Mouse (Mus musculus) gastrocnemius, adult 18-20 months (tissue): ENCODE results near the gene Wdr38. TPM values are rescaled to one million over a fixed set of nuclear protein-coding genes. Genes with fewer than 3 reads are reported as not detected.
A peak's percentile ranks its signal among the peaks of the same experiment; 100 is the strongest.
"Not testable (repeated sequence)": the region's sequence is repeated elsewhere in the genome, so short reads cannot be mapped to it uniquely, and the experiment has no call there.

Experiments
- DNase-seq: peaks from one replicate; pipeline ENCODE4 v3.0.0; 2021; ENCODE audit warnings: low spot score
- total RNA-seq, 2 experiments: library from RNA; stranded (reverse); gene quantifications; 2 replicates each; pipeline ENCODE4 v1.2.3; 2021

The Wdr38 gene
- total RNA-seq, 2 experiments from 2014 or later = 0.09 to 0.14 TPM

GRCm38 (mm10) chr2:38992004-38992403 lies 5.3 kb upstream of the Wdr38 start:
- no peak for DNase-seq

GRCm38 (mm10) chr2:38992452-38992851 lies 4.8 kb upstream of the Wdr38 start:
- DNase-seq = no peak

DNA sequence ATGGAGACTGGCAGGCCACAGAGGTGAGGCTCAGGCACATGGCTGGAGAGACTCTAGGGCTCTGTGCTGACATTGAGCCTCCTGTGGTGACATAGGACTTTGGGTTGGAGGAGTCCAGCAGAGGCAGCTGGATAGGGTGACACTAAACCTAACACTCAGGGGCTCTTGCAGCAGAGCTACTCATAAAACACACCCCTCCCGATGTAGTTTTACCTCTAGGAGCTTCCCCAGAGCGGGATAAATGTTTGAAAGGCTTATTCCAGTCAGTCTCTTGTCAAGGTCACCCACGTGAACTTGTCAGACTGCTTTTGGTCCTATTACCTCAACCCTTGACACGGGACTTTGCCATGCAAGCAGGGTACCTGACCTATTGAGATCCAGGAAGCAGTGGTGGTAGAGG lies 2.1 kb downstream of the Wdr38 start:
- DNase-seq = no peak

- no peak for DNase-seq
Observed at GRCm38 (mm10) chr2:38999910-39000586, 2.8 kb downstream of the Wdr38 start.

DNA sequence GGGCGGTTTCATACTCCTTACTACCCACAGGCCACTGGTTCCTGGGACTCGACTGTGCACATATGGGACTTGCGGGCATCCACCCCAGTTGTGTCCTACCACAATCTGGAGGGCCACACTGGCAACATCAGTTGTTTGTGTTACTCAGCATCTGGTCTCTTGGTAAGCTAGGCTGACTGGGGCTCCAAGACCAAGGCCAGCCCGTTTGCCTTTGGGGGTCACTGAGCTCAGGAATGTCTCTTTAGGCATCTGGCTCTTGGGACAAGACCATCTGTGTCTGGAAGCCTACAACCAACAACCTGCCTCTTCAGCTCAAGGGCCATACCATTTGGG lies 3.3 kb downstream of the Wdr38 start:
- DNase-seq = no peak

DNA sequence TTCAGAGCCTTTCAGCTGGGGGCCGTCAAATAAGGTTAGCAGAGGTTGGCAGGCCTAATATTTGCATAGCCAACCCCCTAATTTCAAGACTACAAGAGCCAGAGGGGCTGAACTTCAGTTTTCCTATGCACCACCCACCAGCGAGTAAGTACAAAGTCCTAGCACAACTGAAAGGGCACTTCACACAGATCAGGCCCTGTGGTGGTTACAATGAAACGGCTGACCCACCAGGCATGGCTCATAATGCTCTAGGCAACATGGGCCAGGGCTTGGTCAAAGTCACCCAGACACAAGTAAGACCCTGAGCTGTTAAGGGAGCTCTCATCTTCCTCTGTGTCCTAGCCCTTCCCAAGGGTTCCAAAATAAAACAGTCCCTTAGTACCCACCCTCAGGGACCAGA lies 4.6 kb downstream of the Wdr38 start:
- DNase-seq = no peak

DNA sequence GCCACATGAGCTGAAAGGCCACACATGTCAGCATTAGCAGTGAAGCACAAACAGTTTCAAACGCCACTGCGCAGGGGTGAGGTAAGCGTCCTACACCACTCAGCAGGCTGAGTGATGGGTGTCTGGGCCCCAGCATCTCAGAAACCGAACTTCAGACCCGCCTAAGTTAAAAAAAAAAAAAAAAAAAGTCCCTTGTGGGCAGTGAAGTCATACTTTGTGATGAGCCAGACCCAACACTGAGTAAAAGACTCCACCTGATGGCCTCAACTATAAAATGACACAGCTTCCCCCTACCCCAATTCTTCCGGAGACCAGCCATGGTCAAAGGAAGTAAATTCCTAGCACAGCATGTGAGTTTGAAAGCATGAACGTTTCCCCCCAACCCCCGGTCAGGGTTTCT lies 5.8 kb downstream of the Wdr38 start:
- no peak for DNase-seq

DNA sequence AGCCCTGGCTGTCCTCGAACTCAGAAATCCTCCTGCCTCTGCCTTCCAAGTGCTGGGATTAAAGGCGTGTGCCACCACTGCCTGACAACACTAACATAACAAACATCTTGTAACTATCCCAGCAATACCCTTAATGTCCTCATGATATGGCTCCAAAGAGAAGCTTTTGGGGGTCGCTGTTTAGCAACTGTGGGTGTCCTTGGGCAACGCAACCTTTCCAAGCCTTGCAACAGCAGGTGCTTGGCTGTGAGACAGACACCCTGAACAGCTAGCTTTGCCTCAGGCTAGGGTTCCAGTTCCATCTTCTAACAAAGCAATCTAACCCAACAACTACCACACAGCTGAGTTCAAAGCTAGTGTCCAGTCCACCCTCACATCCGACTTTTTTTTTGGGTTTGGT lies 6.2 kb downstream of the Wdr38 start:
- DNase-seq = no peak

GRCm38 (mm10) chr2:39004372-39004771 lies 7.1 kb downstream of the Wdr38 start:
- no peak for DNase-seq

DNA sequence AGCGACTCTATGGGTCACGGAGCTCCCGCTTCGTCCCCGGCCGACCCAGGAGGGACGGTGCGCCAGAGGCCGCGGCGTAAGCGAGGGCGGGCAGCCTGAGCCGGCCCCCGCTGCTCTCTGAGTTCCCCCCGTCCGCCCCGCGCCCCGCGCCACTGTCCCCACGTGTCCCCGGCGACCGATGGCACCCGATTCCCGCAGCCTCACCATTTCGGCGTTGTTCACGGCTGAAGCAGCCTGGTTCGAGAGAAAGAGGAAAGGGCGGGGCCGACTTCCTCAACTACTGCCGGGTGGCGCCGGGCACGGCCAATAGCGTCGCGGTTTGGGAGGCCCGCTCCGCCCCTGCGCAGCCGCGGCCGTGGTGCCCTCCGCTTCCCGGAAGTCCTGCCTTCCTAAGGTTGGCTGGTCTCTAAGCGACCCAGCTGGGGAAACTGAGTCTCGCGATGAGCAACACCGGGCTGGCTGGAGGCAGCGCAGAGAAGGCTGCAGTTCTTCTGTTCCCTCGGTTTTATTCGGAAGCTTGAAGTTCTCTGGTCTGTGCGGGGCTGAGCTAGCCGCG lies 7.7 kb downstream of the Wdr38 start, which contains the start of gene Arpc5l:
TSS of gene Arpc5l (plus strand) at position 469 of the 556 bp plus-strand sequence.
- DNase-seq = peak; percentile 92

GRCm38 (mm10) chr2:39005574-39006079 lies 8.4 kb downstream of the Wdr38 start, which contains the start of gene Rpl35:
Rpl35 (minus strand) TSS chr2:39005624.
- DNase-seq = no peak

DNA sequence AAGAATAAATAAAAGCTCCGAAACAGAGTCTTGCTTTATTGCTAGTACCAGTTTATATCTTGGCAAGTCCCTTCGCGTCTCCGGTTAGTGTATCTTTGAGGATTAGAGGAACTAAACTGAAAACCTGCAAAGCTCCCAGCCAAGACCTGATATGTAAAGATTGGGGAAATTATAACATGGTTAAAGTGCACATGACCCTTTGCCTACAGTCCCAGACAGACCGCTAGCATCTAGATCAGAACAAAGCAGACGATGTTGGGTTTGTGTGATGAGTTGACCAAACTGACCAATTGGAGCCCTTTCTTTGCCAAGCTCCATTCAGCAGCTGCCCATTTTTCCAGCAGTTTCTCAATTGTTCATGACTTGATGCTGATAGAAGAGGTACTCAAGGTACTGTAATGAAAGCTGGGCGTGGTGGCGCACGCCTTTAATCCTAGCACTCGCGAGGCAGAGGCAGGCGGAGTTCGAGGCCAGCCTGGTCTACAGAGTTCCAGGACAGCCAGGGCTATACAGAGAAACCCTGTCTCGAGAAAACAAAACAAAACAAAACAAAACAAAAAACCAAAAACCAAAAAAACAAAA lies 9.0 kb downstream of the Wdr38 start:
- DNase-seq = no peak

DNA sequence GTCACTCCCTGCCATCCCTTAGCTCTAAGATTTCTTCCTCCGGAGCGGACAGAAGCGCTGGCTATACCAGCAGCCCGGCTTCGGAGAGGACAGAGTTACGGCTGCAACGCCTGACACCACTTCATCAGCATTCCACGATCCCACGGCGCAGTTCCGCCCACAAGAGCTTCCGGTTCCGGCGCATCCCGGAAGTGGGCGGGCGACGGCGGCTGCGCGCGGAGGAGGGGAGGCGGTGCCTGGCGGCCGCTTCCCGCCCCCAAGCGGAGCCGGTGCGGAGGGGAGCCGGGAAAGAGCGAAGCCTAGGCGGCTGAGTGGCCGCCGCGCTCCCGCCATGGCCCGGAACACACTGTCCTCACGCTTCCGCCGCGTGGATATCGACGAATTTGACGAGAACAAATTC lies 10.6 kb downstream of the Wdr38 start:
- peak; percentile 94 for DNase-seq

DNA sequence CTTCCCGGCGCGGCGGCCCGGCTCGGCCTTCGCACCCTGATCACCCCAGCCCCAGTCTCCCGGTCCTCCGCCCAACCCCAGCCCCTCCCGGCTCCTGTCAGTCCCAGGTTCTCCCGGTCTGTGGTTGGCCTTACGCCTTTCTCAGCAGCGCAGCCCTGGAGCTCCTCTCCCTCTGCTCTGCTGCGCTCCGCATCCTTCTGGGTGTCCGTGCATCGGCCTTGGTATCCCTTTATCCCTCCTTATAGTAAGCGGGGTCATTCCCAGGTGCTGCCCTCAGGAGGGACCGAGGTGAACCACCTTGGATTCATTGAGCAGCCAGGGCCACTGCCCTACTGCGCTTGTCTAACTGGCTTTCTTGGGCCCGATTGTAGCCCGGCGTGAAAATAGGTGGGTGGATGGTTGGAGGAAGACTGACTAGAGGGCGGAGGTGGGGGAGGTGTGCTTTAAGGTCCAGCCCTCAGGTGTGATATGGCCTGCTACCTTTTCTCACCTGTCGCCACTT lies 11.1 kb downstream of the Wdr38 start:
- no peak for DNase-seq

- DNase-seq = no peak
Observed at GRCm38 (mm10) chr2:39008954-39009365, 11.7 kb downstream of the Wdr38 start.

- not testable (repeated sequence) for DNase-seq
Observed at GRCm38 (mm10) chr2:39010144-39010543, 12.9 kb downstream of the Wdr38 start.

DNA sequence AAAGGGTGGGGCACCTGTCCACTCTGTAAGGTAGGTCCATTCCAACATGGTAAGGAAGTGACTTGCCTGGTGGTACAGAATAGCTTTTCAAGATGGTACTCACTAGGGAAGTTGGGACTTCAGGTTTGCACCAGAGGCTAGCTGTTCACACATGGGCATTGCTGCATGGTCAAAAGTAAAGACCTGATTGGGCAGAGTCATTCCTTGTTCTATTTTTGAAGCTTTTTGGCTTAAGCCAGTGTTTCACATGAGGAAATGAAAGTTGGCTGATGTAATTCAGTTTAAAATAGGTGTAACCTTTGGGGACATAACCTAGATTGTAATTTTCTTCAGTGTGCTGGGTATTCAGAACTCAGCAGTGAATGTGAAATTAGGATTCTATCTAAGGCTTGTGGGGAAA lies 14.0 kb downstream of the Wdr38 start:
- peak; percentile 58 for DNase-seq

GRCm38 (mm10) chr2:39011971-39012370 lies 14.7 kb downstream of the Wdr38 start:
- DNase-seq = no peak

- DNase-seq = no peak
Observed at GRCm38 (mm10) chr2:39012768-39013279, 15.5 kb downstream of the Wdr38 start.

DNA sequence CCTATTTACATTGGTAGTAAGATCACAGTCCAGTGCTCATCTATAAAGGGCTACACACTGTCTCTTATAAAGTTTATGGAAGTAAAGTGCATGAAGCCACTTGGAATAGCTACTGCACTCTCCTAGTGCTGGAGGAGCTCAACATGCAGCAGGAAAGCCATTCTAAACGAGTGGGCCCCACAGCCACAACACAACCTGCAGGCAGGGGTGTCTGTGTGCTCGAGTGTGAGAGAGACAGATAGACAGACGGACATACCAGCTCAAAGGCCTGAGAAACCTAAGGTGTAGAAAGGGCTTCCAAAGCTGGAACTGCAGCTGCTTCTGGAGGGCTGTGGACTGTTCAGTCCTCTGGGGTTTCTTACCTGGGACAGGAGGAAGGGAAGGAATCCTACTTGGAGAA lies 19.3 kb downstream of the Wdr38 start:
- no peak for DNase-seq

DNA sequence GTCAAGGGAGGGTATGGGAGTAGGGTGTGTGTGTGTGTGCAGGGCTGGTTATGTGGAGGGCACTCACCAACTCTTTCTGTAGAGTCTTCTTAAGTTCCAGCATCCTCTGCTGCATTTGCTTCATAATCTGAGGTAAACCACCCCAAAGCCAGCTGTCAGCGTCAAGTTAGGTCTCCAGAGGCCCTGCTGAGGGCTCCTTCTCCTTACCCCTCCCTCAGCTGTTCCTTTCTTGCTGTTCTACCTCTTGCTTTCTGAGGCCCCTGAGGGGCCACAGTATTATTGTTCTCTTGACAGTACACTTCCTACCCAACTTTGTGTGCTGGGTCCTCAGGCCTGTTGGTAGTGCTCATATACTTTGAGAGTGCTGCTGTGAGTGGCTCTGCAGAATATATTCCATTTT lies 22.7 kb downstream of the Wdr38 start:
- no peak for DNase-seq

DNA sequence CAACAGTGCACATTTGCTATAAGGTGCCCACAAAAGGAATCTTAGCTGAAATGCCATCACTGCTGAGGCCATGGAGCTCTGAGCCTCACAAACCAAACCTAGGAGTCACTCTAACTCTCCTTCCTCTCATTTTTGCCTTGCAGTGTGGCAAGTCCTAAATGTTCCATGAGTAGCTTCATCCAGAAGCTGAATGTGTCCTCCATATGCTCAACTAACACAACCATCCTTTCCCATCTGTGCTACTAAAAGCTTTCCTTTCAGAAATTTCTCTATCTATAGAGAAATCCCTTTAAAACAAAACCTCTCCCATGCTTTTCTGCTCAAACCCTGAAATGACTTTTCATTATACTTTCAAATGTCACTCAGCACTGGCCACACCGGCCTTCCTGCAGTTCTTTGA lies 34.3 kb downstream of the Wdr38 start:
- no peak for DNase-seq

- no peak for DNase-seq
Observed at GRCm38 (mm10) chr2:39040215-39040614, 42.9 kb downstream of the Wdr38 start.
